Mouse (Mus musculus): Measurements from ENCODE around the gene Gna14.
A peak's percentile ranks its signal among the peaks of the same experiment; 100 is the strongest.

The Gna14 gene

GRCm38 (mm10) chr19:16435531-16436231, at the start of gene Gna14:
Gene Gna14 (plus strand): TSS chr19:16435762.
- peak in 1 of 2 experiments; percentile 20 for DNase-seq (ENCODE audit: low spot score in 2 of 2)

- no peak for DNase-seq (ENCODE audit: low spot score in 2 of 2)
Measured at GRCm38 (mm10) chr19:16386514-16386913, 49.0 kb upstream of the Gna14 start.

GRCm38 (mm10) chr19:16390192-16390795, 45.3 kb upstream of the Gna14 start:
- DNase-seq (ENCODE audit: low spot score in 2 of 2): no peak

DNA sequence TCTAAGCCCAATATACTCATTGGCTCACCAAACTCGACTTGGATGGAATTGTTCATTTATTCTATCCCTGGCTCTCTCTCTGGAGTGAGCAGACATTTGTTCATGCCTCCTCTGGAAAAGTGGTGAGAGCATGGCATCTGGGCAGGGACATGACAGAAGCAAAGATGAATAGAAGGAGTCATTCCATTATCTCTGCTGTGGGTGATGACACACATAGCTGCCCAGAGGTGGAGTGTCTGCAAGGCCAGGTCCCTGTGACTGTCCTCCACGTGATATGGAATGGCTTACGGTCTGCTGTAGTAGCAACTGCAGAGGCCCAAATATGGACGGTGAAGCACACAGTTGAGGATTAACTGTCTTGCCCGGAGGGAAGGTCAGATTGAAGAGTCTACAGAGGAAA, 41.2 kb upstream of the Gna14 start:
- no peak for DNase-seq (ENCODE audit: low spot score in 2 of 2)

DNA sequence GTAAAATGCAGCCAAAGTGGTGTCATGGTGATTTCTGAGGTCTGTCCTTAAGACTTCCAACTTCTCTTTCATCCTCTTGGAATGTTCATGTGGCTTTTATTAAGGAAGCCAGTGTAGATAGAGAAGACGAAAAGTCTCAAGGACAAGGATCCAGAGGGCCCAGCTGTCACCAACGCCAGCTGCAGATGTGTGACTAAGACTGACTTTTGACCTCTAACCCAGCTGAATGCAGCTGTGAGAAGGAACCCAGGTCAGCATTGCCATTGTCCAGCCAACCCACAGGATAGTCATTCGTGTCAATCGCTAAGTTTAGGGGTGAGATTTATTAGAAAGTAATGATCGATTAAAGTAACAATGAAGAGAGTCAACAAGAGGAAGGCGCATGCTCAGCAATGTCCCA, 32.5 kb upstream of the Gna14 start:
- DNase-seq (ENCODE audit: low spot score in 2 of 2): no peak

DNA sequence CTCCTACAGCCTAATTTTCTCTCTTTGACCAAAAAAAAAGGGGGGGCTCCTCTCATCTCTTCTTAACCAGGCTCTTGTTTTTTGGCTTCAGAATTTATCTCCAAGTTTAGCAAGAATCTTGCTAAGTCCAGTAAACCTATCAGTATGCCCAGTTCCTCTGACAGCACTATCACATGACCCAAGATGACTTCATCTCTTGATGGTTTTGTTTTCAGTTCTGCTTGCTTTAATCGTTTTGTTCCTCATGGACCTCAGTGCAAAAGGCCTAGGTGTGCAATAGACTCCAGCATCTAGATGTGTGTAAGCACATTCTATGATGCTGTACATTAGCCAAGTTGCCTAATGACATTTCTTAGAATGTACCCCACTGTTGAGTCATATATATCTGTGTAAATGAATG, 27.8 kb upstream of the Gna14 start:
- no peak for DNase-seq (ENCODE audit: low spot score in 2 of 2)

DNA sequence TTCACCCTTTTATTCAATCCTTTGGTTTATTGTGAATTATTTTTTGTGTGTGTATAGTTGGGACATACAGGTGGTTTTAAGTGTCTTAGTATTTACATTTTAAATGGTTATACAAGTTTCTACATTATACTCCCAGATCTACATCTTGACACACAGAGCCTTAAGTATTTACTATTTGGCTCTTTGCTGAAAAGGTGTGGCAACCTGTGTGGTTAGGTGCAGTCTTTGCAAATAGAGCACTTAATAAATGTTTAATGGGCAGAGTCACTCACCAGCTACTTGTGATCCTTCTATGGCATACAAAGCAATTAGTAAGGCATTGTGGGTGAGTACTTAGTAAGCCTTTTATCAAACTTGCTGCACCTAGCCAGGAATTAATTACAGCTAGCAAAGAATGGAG, 24.3 kb upstream of the Gna14 start:
- DNase-seq (ENCODE audit: low spot score in 2 of 2): no peak

- DNase-seq (ENCODE audit: low spot score in 2 of 2): no peak
Measured at GRCm38 (mm10) chr19:16418086-16418663, 17.4 kb upstream of the Gna14 start.

- DNase-seq (ENCODE audit: low spot score in 2 of 2): no peak
Measured at GRCm38 (mm10) chr19:16425596-16425995, 10.0 kb upstream of the Gna14 start.

DNA sequence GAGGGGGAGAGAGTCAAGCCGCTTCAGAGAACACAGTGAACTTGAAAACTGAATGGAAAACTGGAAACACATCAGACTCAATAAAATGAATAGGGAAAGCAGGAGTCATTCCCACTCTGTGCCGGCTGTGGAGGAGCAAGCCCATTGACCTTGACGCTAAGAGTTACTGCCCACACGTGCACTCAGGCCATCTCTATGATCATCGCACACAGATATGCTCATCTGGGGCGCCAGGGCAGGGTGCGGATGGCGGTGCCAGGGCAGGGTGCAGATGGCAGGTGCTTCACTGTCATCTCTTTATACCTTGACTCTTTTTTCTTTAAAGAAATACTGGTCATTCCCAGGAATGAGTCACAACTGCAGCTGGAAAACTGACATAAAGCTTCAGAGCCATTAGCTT, 4.2 kb upstream of the Gna14 start:
- no peak for DNase-seq (ENCODE audit: low spot score in 2 of 2)

GRCm38 (mm10) chr19:16434879-16435278, 683 bp upstream of the Gna14 start:
- no peak for DNase-seq (ENCODE audit: low spot score in 2 of 2)

GRCm38 (mm10) chr19:16436335-16437169, 990 bp downstream of the Gna14 start:
- DNase-seq (ENCODE audit: low spot score in 2 of 2): peak in 1 of 2 experiments; percentile 4

DNA sequence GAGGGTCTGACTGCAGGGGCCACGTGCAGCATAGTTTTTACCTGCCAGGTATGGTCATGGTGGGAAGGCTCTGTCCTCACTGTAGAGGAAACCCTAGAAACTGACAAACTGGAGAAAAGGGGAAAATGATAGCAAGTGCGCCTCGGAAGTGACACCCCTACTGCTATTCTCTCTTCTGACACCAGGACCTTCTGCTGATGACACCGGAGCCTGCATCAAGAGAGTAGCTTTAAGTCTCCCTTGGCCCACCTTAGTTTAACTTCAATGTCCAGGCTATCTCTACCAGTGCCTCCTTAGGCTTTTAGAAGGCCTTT, 1.6 kb downstream of the Gna14 start:
- DNase-seq (ENCODE audit: low spot score in 2 of 2): no peak

GRCm38 (mm10) chr19:16437906-16438305, 2.3 kb downstream of the Gna14 start:
- DNase-seq (ENCODE audit: low spot score in 2 of 2): no peak

DNA sequence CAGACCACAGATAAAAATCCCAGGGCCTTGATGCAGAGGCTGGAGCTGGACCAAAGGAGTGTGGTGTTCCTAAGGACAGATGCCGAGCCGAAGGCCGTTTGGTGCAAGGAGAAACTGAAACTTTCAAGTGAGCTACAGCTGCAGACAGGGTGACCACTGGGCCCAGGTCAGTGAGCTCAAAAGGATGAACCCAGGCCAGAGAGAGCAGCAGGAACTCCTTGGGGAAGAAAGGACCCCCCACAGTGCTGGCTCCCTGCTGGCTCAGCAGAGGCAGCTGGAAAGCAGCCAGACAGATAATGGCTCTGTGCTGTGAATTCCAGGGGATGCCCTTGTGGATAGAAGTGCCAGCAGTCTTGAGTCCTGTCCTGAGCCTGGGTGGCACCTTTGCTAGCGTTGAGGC, 3.7 kb downstream of the Gna14 start:
- DNase-seq (ENCODE audit: low spot score in 2 of 2): no peak

- no peak for DNase-seq (ENCODE audit: low spot score in 2 of 2)
Measured at GRCm38 (mm10) chr19:16439834-16440233, 4.3 kb downstream of the Gna14 start.

- no peak for DNase-seq (ENCODE audit: low spot score in 2 of 2)
Measured at GRCm38 (mm10) chr19:16441329-16441728, 5.8 kb downstream of the Gna14 start.

DNA sequence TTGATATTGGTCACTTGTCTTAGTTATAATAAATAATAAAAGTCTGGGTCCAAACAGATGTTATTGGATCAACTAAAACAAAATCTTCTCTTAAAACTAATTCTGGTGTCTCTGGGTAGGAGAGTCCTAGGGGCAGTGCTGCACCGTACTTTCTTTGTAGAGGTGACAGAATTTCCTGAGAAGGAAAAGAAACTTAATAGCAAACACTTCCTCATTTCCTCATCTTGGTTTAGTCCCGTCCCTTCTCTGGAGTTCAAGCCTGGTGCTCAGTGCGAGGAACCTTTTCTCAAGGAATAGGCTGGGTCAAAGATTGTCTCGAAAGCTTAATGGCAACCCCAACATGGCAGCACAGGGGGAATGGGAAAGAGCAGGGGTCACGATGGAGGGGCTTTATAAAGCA, 7.8 kb downstream of the Gna14 start:
- no peak for DNase-seq (ENCODE audit: low spot score in 2 of 2)

GRCm38 (mm10) chr19:16446612-16447011, 11.1 kb downstream of the Gna14 start:
- no peak for DNase-seq (ENCODE audit: low spot score in 2 of 2)

- DNase-seq (ENCODE audit: low spot score in 2 of 2): no peak
Measured at GRCm38 (mm10) chr19:16447832-16448621, 12.5 kb downstream of the Gna14 start.

- no peak for DNase-seq (ENCODE audit: low spot score in 2 of 2)
Measured at GRCm38 (mm10) chr19:16448796-16449195, 13.2 kb downstream of the Gna14 start.

DNA sequence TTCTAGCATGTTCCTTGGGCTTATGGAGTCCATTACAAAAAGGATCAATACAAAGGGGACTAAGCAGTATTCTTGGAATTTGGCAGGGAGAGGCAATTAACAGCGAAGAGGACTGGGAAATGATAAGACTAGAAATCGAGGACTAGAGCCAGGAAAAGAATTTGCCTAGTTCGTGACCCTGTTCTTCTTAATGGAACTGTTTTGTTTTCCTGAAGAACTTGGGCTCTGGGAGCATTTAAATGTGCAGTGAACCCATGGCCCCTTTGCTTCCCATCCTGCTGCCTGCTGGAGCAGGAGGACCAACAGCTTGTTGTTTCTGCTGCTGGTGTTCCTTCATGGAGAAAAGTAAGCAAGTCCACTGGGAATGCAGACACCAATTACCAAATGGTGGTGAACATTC, 15.3 kb downstream of the Gna14 start:
- DNase-seq (ENCODE audit: low spot score in 2 of 2): no peak
